Mouse (Mus musculus) testis, adult 2 months (tissue): Measurements from ENCODE around the gene Spib.

Source experiments
- CTCF ChIP-seq: fragments of 200-500 bp; IDR thresholded peaks from 2 replicates; pipeline ENCODE4 v1.5.1; 2012; ENCODE audit warnings: low read depth, mild to moderate bottlenecking, inconsistent platforms, low read length, moderate library complexity; ENCODE audit not compliant: control insufficient read depth, insufficient read depth, insufficient replicate concordance
- POLR2A ChIP-seq: fragments of 200-500 bp; IDR thresholded peaks from 2 replicates; pipeline ENCODE4 v1.6.1; 2012; ENCODE audit warnings: low read depth, mild to moderate bottlenecking, inconsistent platforms, low read length, moderate library complexity; ENCODE audit not compliant: control insufficient read depth

DNA sequence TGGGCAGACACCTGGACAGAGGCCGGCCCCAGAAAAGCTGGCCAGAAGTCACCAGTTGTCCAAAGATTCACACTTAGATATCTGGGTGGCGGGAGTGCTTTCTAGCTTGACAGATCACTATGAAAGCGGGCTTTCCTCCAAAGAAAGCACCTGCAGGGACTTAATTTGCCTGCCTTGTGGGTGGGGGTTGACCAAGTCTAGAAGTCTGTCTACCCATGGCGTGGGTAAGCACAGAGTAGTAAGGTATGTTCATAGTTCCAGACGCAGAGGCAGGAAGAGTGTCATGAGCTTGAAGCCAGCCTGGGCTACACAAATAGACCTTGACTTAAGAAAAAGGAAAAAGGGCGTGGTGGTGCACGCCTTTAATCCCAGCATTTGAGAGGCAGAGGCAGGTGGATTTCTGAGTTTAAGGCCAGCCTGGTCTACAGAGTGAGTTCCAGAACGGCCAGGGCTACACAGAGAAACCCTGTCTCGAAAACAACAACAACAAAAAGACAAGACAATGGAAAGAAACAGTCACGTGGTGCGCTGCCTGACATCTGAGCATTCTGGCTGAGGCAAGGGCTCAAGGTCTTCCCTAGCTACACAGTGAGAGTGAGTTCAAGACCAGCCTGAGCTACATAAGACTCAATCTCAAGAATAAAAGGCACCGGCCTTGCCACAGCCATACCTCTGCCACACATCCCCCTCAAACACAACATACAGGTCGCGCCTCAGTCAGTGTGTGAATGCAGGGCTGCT, 5.3 kb downstream of the Spib start:
- TF ChIP-seq POLR2A (no peak), CTCF (no peak)
